Mouse (Mus musculus) embryonic fibroblast, embryonic 13.5 days (primary cell): ENCODE measurements around the gene Copz2. TPM values are rescaled to one million over a fixed set of nuclear protein-coding genes. Genes with fewer than 3 reads are reported as not detected.

Source experiments
- H3K27ac ChIP-seq: 2 replicates; pipeline ENCODE4 v1.5.1; 2012; ENCODE audit warnings: low read length, control low read depth, inconsistent platforms; ENCODE audit not compliant: insufficient read depth
- H3K4me1 ChIP-seq: 2 replicates; pipeline ENCODE4 v1.6.1; 2011; ENCODE audit warnings: low read length; ENCODE audit not compliant: control insufficient read depth, insufficient read depth
- H3K4me3 ChIP-seq: 2 replicates; pipeline ENCODE4 v1.5.1; 2011; ENCODE audit warnings: mild to moderate bottlenecking, control low read depth, low read length; ENCODE audit not compliant: insufficient read depth
- CTCF ChIP-seq: IDR thresholded peaks from 2 replicates; pipeline ENCODE4 v1.5.1; 2011; ENCODE audit warnings: mild to moderate bottlenecking, control low read depth, low read length, moderate library complexity, borderline replicate concordance; ENCODE audit not compliant: insufficient read depth
- POLR2A ChIP-seq: IDR thresholded peaks from 2 replicates; pipeline ENCODE4 v1.6.1; 2011; ENCODE audit warnings: low read depth, mild to moderate bottlenecking, control low read depth, low read length, moderate library complexity
- polyA plus RNA-seq: library from polyadenylated mRNA; stranded (reverse); fragments of >200 nt; gene quantifications from 2 replicates; pipeline ENCODE4 v1.2.4, GENCODE M21; 2011; ENCODE audit warnings: low read depth; ENCODE audit not compliant: missing spikeins, insufficient read length

Copz2 gene
- polyA plus RNA-seq, 1 experiment = 187 TPM

DNA sequence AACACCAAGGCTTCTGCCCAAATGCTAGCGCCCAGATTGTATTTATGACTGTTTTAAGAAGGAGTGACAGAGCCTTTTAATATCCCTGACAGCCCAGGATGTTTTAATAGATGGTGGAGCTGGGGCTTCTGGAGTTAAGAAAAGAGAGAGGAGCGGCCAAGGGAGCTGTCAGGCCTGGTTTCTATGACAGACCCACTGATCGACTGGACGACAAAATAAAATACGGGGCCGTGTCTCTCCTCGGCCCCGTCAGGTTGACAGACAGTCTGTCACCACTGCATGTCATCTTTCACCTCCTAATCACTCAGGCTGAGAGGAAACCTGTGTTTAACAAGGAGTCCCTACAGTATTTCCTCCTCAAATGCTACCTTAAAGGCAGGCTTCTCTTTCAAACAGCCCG, 51.7 kb downstream of the Copz2 start:
- TF ChIP-seq CTCF (no peak), POLR2A (no peak)
- H3K27ac ChIP-seq = no peak overlapping the region
- H3K4me3 ChIP-seq = no peak overlapping the region
- peaks cover 4% of the 10 kb centered on the region; the same call in 1 of the 2 replicates for H3K4me1 ChIP-seq

DNA sequence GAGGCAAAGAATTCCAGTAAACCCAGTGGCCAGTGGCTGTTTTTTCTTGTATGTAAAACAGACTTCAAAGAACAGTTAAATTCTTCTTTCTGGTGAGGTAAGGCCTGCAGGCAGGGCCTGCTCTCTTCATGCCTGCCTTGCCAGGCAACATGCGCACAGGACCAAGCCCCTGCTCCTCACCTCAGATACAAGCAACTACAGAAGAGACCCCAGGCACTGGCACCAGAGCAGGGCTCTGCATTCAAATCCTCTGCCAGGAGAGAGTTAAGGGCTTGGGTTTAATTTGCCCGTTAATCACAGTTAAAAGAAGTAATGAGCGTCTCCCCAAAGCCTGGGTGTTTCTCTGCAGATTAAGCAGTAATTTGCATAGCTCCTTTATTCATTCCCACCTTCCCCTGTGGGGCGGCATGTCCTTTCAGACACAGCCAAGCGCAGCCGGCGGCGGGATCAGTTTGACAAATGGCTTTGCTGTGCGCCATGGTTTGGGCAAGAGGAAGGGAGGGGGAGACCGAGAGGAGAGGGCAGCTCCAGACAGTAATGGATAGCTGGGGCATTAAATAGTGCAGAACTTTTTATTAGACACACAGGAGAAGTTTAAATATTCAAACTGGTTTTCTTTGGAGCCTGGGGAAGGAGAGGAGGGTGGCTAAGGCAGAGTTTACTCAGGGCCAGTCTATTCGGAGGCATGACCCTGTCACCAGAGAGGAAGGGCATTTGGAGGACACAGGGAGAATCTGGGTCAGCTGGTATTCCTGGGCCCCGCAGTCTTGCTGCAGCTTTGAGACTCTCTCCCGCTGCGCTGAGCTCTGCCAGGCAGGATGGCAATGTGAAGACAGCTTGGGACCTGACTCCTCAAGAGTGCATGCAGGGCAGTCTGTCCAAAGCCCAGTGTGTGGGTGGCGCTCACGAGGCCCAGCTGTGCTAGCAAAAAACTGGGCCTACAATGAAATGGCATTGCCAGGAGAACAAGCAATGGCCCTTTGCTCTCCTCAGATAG, 53.3 kb downstream of the Copz2 start:
- Histone ChIP-seq H3K4me3 (no peak overlapping the region), H3K27ac (no peak overlapping the region), H3K4me1 (0 out of 2 replicates have a peak, but pooled peaks cover 2% of the 10 kb centered on the region)
- TF ChIP-seq CTCF = no peak
- no peak for TF ChIP-seq POLR2A

GRCm38 (mm10) chr11:96906431-96907161, 56.9 kb downstream of the Copz2 start:
- TF ChIP-seq POLR2A (no peak), CTCF (no peak)
- Histone ChIP-seq H3K27ac (no peak overlapping the region), H3K4me1 (0 out of 2 replicates have a peak, but pooled peaks cover 2% of the 10 kb centered on the region), H3K4me3 (no peak overlapping the region)

GRCm38 (mm10) chr11:96908594-96908993, 58.9 kb downstream of the Copz2 start:
- no peak overlapping the region for H3K4me3 ChIP-seq
- no peaks in the 10 kb centered on the region for H3K4me1 ChIP-seq
- H3K27ac ChIP-seq = no peak overlapping the region
- no peak for TF ChIP-seq POLR2A
- no peak for TF ChIP-seq CTCF

DNA sequence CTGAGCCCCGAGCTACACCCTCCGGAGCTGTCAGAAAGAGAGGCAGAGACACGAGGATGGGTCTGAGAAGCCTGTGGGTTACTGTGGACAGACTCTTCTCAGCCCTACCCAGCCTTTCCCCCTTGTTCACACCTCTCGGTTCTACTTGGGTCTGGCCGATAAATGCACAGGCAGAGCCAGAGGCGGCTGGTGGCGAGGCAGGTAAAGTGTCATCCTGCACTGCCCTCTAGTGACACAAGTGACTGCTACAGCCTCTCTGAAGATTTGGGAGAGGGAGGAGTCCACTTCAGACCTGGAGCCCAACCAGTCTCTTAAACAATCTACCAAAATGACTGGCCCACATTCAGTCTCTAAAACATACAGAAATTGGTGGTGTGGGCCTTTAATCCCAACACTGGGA, 60.3 kb downstream of the Copz2 start:
- Histone ChIP-seq H3K27ac (no peak overlapping the region), H3K4me1 (no peaks in the 10 kb centered on the region), H3K4me3 (no peak overlapping the region)
- TF ChIP-seq CTCF (peak; percentile 69), POLR2A (no peak)

Other genes with a start within 250 kb of the Copz2 start
- 31.1 and 32.5 TPM in 2 replicates for gene Snx11, start 72.3 kb upstream of the Copz2 start, polyA plus RNA-seq
- gene Cbx1, start 60.7 kb upstream of the Copz2 start, polyA plus RNA-seq = 61.1 and 90.9 TPM in 2 replicates
- 370 and 371 TPM in 2 replicates for gene Nfe2l1, start 19.9 kb upstream of the Copz2 start, polyA plus RNA-seq
- 47.6 and 55.7 TPM in 2 replicates for gene Cdk5rap3, start 66.6 kb downstream of the Copz2 start, polyA plus RNA-seq
- not detected in 2 replicates for gene Prr15l, start 78.2 kb downstream of the Copz2 start, polyA plus RNA-seq
- 6.8 and 8.3 TPM in 2 replicates for gene Pnpo, start 94.1 kb downstream of the Copz2 start, polyA plus RNA-seq
- gene Sp2, start 133.1 kb downstream of the Copz2 start, polyA plus RNA-seq = 11.9 and 12.3 TPM in 2 replicates
- 0.33 and 0.35 TPM in 2 replicates for gene Sp6, start 163.5 kb downstream of the Copz2 start, polyA plus RNA-seq
- gene Scrn2, start 180.1 kb downstream of the Copz2 start, polyA plus RNA-seq = 6.9 and 9.7 TPM in 2 replicates
- 0.65 and 0.87 TPM in 2 replicates for gene Lrrc46, start 191.5 kb downstream of the Copz2 start, polyA plus RNA-seq
- 62.8 and 64.8 TPM in 2 replicates for gene Mrpl10, start 191.7 kb downstream of the Copz2 start, polyA plus RNA-seq
- gene Osbpl7, start 200.8 kb downstream of the Copz2 start, polyA plus RNA-seq = 7.3 and 9.7 TPM in 2 replicates